Mouse (Mus musculus) E14TG2a.4 (cell line): ENCODE measurements at regions not wholly inside any gene's neighbourhood (a gene's known extent, or its start where the extent isn't known, plus 50 kb on each side); places are given as distances from the start of the nearest gene placed in this dataset.

Experiments
- CTCF ChIP-seq: conservative IDR thresholded peaks from 2 replicates; pipeline ENCODE4 v1.5.1; 2014; ENCODE audit warnings: low read length
- POU5F1 ChIP-seq: IDR thresholded peaks from 2 replicates; pipeline ENCODE4 v1.6.1; 2014; ENCODE audit warnings: low read length, borderline replicate concordance

DNA sequence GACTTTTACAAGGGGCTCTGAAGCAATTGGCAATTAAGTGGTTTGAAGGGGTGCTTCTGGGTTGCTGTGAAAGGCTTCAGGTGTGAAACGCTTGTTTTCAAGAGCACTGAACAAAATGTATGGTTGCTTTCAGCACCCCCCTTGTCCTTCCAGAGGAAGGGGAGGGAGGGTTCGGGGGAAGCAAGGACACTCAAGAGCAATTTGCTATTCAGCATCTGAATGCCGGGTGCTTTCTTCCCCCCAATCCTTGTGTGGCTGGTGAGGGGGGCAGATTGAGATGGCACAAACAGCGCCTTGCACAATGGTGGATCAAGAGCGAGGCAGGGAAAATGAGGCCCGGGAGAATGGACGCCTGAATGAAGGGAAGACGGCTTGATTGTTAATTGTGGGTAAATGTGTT, 539.3 kb downstream of the Nr2f2 start:
- TF ChIP-seq CTCF (no peak), POU5F1 (no peak)
